Mouse (Mus musculus) intestine, embryonic 15.5 days (tissue): ENCODE data around the gene Tatdn3. TPM values are rescaled to one million over a fixed set of nuclear protein-coding genes. Genes with fewer than 3 reads are reported as not detected.

Experiments used
- ATAC-seq: fragments of 200-750 bp; cut with Nextera tagmentation; 2 replicates; pipeline ENCODE4 v1.8.0; 2017; ENCODE audit warnings: moderate TSS enrichment, moderate library complexity
- H3K27ac ChIP-seq: fragments of 300-500 bp; sonication (generic); 2 replicates; pipeline ENCODE4 v1.5.1; 2015; ENCODE audit warnings: mild to moderate bottlenecking, inconsistent platforms
- H3K27me3 ChIP-seq: fragments of 300-500 bp; sonication (generic); replicated peaks from 2 replicates; pipeline ENCODE4 v1.6.1; 2015; ENCODE audit warnings: inconsistent platforms
- H3K36me3 ChIP-seq: fragments of 300-500 bp; sonication (generic); 2 replicates; pipeline ENCODE4 v1.6.1; 2015; ENCODE audit warnings: inconsistent platforms
- H3K4me1 ChIP-seq: fragments of 300-500 bp; sonication (generic); replicated peaks from 2 replicates; pipeline ENCODE4 v1.6.1; 2015; ENCODE audit warnings: inconsistent platforms
- H3K4me2 ChIP-seq: fragments of 300-500 bp; sonication (generic); replicated peaks from 2 replicates; pipeline ENCODE4 v1.6.1; 2015; ENCODE audit warnings: mild to moderate bottlenecking, inconsistent platforms
- H3K4me3 ChIP-seq: fragments of 300-500 bp; sonication (generic); replicated peaks from 2 replicates; pipeline ENCODE4 v1.5.1; 2015; ENCODE audit warnings: inconsistent platforms
- H3K9ac ChIP-seq: fragments of 300-500 bp; sonication (generic); 2 replicates; pipeline ENCODE4 v1.6.1; 2015; ENCODE audit warnings: inconsistent platforms
- H3K9me3 ChIP-seq: fragments of 300-500 bp; sonication (generic); 2 replicates; pipeline ENCODE4 v1.6.1; 2016; ENCODE audit warnings: inconsistent platforms
- WGBS: fragments of 180-500 bp; shearing (Covaris S2); methylation state at CpG from one replicate; pipeline ENCODE4 v1.1.7; 2015; 5-methylcytosine and 5-hydroxymethylcytosine counted together
- polyA plus RNA-seq: library from polyadenylated mRNA; unstranded; fragments of >200 nt; fragmentation: Nextera tagmentation; extraction: Ambion mirVana; gene quantifications from 2 replicates; pipeline ENCODE4 v1.2.1, GENCODE M21; 2015

Gene Tatdn3
- polyA plus RNA-seq, 1 experiment from 2014 or later, result 12.6 TPM

GRCm38 (mm10) chr1:191093578-191093977 is 30.8 kb upstream of the Tatdn3 start:
- H3K4me3 ChIP-seq, result no peak overlapping the region
- H3K27me3 ChIP-seq, result 0 out of 2 replicates have a peak, but pooled peaks cover 3% of the 10 kb centered on the region
- no peak overlapping the region for H3K4me2 ChIP-seq
- no peaks in the 10 kb centered on the region for H3K36me3 ChIP-seq
- ATAC-seq, result no peak
- no peaks in the 10 kb centered on the region for H3K9me3 ChIP-seq
- H3K9ac ChIP-seq, result no peak overlapping the region
- 55% methylated on average over 5 of the region's 5 CpGs for WGBS
- H3K27ac ChIP-seq, result no peak overlapping the region
- peaks cover 12% of the 10 kb centered on the region; the same call in 1 of the 2 replicates for H3K4me1 ChIP-seq

- no peak for ATAC-seq
- Histone ChIP-seq H3K27me3 (no peaks in the 10 kb centered on the region), H3K4me1 (0 out of 2 replicates have a peak, but pooled peaks cover 2% of the 10 kb centered on the region), H3K4me2 (no peak overlapping the region), H3K27ac (0 out of 2 replicates have a peak overlapping the region, but pooled peaks have one; percentile 22), H3K4me3 (no peak overlapping the region), H3K9ac (no peak overlapping the region), H3K9me3 (no peaks in the 10 kb centered on the region), H3K36me3 (no peaks in the 10 kb centered on the region)
- 78% methylated on average over 8 of the region's 8 CpGs for WGBS
Observed at GRCm38 (mm10) chr1:191092050-191092449, 29.3 kb upstream of the Tatdn3 start.

GRCm38 (mm10) chr1:191089355-191089754 is 26.6 kb upstream of the Tatdn3 start:
- no peaks in the 10 kb centered on the region for H3K27me3 ChIP-seq
- no peaks in the 10 kb centered on the region for H3K36me3 ChIP-seq
- H3K9ac ChIP-seq, result no peak overlapping the region
- no peaks in the 10 kb centered on the region; the same call in 1 of the 2 replicates for H3K4me1 ChIP-seq
- no peak overlapping the region for H3K4me3 ChIP-seq
- no peaks in the 10 kb centered on the region for H3K9me3 ChIP-seq
- ATAC-seq, result no peak
- WGBS, result 64% methylated on average over 6 of the region's 6 CpGs
- no peak overlapping the region for H3K27ac ChIP-seq
- H3K4me2 ChIP-seq, result no peak overlapping the region

GRCm38 (mm10) chr1:191087955-191088354 is 25.2 kb upstream of the Tatdn3 start:
- Histone ChIP-seq H3K4me1 (no peaks in the 10 kb centered on the region; the same call in 1 of the 2 replicates), H3K9ac (no peak overlapping the region), H3K9me3 (no peaks in the 10 kb centered on the region), H3K4me2 (no peak overlapping the region), H3K4me3 (no peak overlapping the region), H3K27me3 (no peaks in the 10 kb centered on the region), H3K36me3 (no peaks in the 10 kb centered on the region), H3K27ac (no peak overlapping the region)
- 79% methylated on average over 5 of the region's 5 CpGs for WGBS
- no peak for ATAC-seq

- no peak overlapping the region for H3K4me2 ChIP-seq
- no peaks in the 10 kb centered on the region; the same call in 1 of the 2 replicates for H3K4me1 ChIP-seq
- H3K4me3 ChIP-seq, result no peak overlapping the region
- no peaks in the 10 kb centered on the region for H3K27me3 ChIP-seq
- no peak overlapping the region for H3K9ac ChIP-seq
- ATAC-seq, result no peak
- H3K9me3 ChIP-seq, result no peaks in the 10 kb centered on the region
- no peak overlapping the region for H3K27ac ChIP-seq
- WGBS, result 63% methylated on average over 8 of the region's 8 CpGs
- H3K36me3 ChIP-seq, result peaks cover 6% of the 10 kb centered on the region
Observed at GRCm38 (mm10) chr1:191086960-191087359, 24.2 kb upstream of the Tatdn3 start.

- no peak overlapping the region for H3K9ac ChIP-seq
- no peaks in the 10 kb centered on the region for H3K9me3 ChIP-seq
- no peak for ATAC-seq
- H3K27me3 ChIP-seq, result no peaks in the 10 kb centered on the region
- H3K4me2 ChIP-seq, result no peak overlapping the region
- 81% methylated on average over 7 of the region's 7 CpGs for WGBS
- H3K27ac ChIP-seq, result no peak overlapping the region
- H3K36me3 ChIP-seq, result peaks cover 9% of the 10 kb centered on the region
- H3K4me1 ChIP-seq, result no peaks in the 10 kb centered on the region; the same call in 1 of the 2 replicates
- no peak overlapping the region for H3K4me3 ChIP-seq
Observed at GRCm38 (mm10) chr1:191086304-191086878, 23.7 kb upstream of the Tatdn3 start.

GRCm38 (mm10) chr1:191085597-191085996 is 22.9 kb upstream of the Tatdn3 start:
- Histone ChIP-seq H3K36me3 (peaks cover 13% of the 10 kb centered on the region), H3K9ac (no peak overlapping the region), H3K4me1 (no peaks in the 10 kb centered on the region; the same call in 1 of the 2 replicates), H3K4me3 (no peak overlapping the region), H3K9me3 (no peaks in the 10 kb centered on the region), H3K4me2 (no peak overlapping the region), H3K27ac (no peak overlapping the region), H3K27me3 (no peaks in the 10 kb centered on the region)
- WGBS, result 82% methylated on average over 12 of the region's 12 CpGs
- no peak for ATAC-seq

- no peak overlapping the region for H3K4me2 ChIP-seq
- no peaks in the 10 kb centered on the region; the same call in 1 of the 2 replicates for H3K4me1 ChIP-seq
- no peak overlapping the region for H3K27ac ChIP-seq
- no peaks in the 10 kb centered on the region for H3K27me3 ChIP-seq
- H3K9ac ChIP-seq, result no peak overlapping the region
- ATAC-seq, result no peak
- H3K9me3 ChIP-seq, result no peaks in the 10 kb centered on the region
- peaks cover 14% of the 10 kb centered on the region for H3K36me3 ChIP-seq
- no peak overlapping the region for H3K4me3 ChIP-seq
- WGBS, result 66% methylated on average over 5 of the region's 5 CpGs
Observed at GRCm38 (mm10) chr1:191084951-191085559, 22.3 kb upstream of the Tatdn3 start.

- Histone ChIP-seq H3K9me3 (no peaks in the 10 kb centered on the region), H3K9ac (no peak overlapping the region), H3K27ac (no peak overlapping the region), H3K36me3 (peaks cover 14% of the 10 kb centered on the region), H3K4me1 (no peaks in the 10 kb centered on the region; the same call in 1 of the 2 replicates), H3K4me2 (no peak overlapping the region), H3K27me3 (no peaks in the 10 kb centered on the region), H3K4me3 (no peak overlapping the region)
- WGBS, result 81% methylated on average over 8 of the region's 8 CpGs
- no peak for ATAC-seq
Observed at GRCm38 (mm10) chr1:191083230-191083629, 20.5 kb upstream of the Tatdn3 start.

- ATAC-seq, result no peak
- no peaks in the 10 kb centered on the region for H3K9me3 ChIP-seq
- H3K4me2 ChIP-seq, result no peak overlapping the region
- no peaks in the 10 kb centered on the region for H3K27me3 ChIP-seq
- 0 out of 2 replicates have a peak overlapping the region, but pooled peaks have one; percentile 9 for H3K27ac ChIP-seq
- 0 out of 2 replicates have a peak, but pooled peaks cover 5% of the 10 kb centered on the region for H3K4me1 ChIP-seq
- H3K9ac ChIP-seq, result no peak overlapping the region
- 47% methylated on average over 10 of the region's 10 CpGs for WGBS
- H3K4me3 ChIP-seq, result no peak overlapping the region
- H3K36me3 ChIP-seq, result peaks cover 12% of the 10 kb centered on the region
Observed at GRCm38 (mm10) chr1:191075199-191075883, 12.6 kb upstream of the Tatdn3 start.

GRCm38 (mm10) chr1:191073486-191073885 is 10.8 kb upstream of the Tatdn3 start:
- Histone ChIP-seq H3K36me3 (peaks cover 22% of the 10 kb centered on the region), H3K9me3 (no peaks in the 10 kb centered on the region), H3K4me1 (0 out of 2 replicates have a peak, but pooled peaks cover 5% of the 10 kb centered on the region), H3K27ac (no peak overlapping the region), H3K4me2 (no peak overlapping the region), H3K9ac (no peak overlapping the region), H3K27me3 (no peaks in the 10 kb centered on the region), H3K4me3 (no peak overlapping the region)
- ATAC-seq, result no peak
- WGBS, result 81% methylated on average over 4 of the region's 4 CpGs

- no peaks in the 10 kb centered on the region for H3K9me3 ChIP-seq
- H3K4me2 ChIP-seq, result no peak overlapping the region
- H3K4me1 ChIP-seq, result 0 out of 2 replicates have a peak, but pooled peaks cover 5% of the 10 kb centered on the region
- no peak overlapping the region for H3K9ac ChIP-seq
- no peaks in the 10 kb centered on the region for H3K27me3 ChIP-seq
- no peak overlapping the region for H3K4me3 ChIP-seq
- H3K36me3 ChIP-seq, result peaks cover 25% of the 10 kb centered on the region
- 70% methylated on average over 6 of the region's 6 CpGs for WGBS
- ATAC-seq, result no peak
- H3K27ac ChIP-seq, result peak overlapping the region; percentile 54; the same call in 1 of the 2 replicates
Observed at GRCm38 (mm10) chr1:191073001-191073400, 10.3 kb upstream of the Tatdn3 start.
